Mouse (Mus musculus) granulocyte monocyte progenitor cell, adult 5-6 weeks (primary cell): ENCODE measurements around the gene Hoxa10. TPM values are rescaled to one million over a fixed set of nuclear protein-coding genes. Genes with fewer than 3 reads are reported as not detected.

ENCODE experiments used
- ATAC-seq: replicated peaks from 2 replicates; pipeline ENCODE4 v1.8.0; 2016; ENCODE audit warnings: mild to moderate bottlenecking, moderate TSS enrichment, inconsistent platforms; ENCODE audit not compliant: poor library complexity, severe bottlenecking
- total RNA-seq, 2 experiments: library from RNA; stranded (forward) in 1 of 2; stranded (reverse) in 1 of 2; fragments of 200-712, 200-1000 nt in 1 of 2; fragments of >200 nt in 1 of 2; fragmentation: Nextera tagmentation in 1 of 2; gene quantifications; 2 replicates each; pipeline ENCODE4 v1.2.3; 2014 to 2017

Hoxa10 gene
- total RNA-seq, 2 experiments from 2014 or later = 0.57 TPM; not detected in 1

- no peak for ATAC-seq
Observed at GRCm38 (mm10) chr6:52247766-52248637, 7.3 kb upstream of the Hoxa10 start.

GRCm38 (mm10) chr6:52246916-52247315 lies 6.3 kb upstream of the Hoxa10 start:
- ATAC-seq = no peak

- peak; percentile 76 for ATAC-seq
Observed at GRCm38 (mm10) chr6:52246403-52246803, 5.7 kb upstream of the Hoxa10 start.

GRCm38 (mm10) chr6:52245757-52246142 lies 5.1 kb upstream of the Hoxa10 start, which contains the start of gene Hoxa11:
Hoxa11 (minus strand) TSS chr6:52245810.
- ATAC-seq = peak; percentile 15; the same call in 1 of the 2 replicates

DNA sequence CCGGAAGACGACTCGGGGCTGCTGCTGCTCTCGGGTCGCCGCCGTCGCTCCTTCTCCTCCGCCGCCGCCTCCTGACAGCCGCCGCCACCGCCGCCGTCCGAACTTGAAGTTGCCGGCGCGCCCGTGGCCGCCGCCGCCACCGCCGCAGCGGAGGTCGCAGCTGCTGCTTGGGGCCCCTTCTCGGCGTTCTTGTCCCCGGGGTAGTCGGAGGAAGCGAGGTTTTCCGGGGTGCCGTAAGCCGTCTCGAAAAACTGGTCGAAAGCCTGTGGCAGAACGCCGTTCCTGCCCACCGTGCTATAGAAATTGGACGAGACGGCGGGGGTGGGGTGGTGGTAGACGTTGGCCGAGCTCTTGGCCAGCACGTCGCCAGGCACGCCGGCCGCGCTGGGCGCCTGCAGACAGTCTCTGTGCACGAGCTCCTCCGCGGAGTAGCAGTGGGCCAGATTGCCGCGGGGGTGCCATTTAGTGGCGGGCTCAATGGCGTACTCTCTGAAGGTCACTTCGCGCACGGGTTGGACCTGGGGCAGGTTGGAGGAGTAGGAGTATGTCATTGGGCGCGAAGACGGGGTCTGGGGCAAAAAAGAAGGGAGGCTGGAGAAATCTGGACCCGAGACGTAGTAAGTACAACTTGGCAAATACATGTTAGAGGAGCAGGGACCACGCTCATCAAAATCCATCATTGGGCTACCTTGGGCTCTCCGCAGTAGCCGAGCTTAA lies 4.5 kb upstream of the Hoxa10 start:
- ATAC-seq = 0 out of 2 replicates have a peak, but pooled peaks have one; percentile 10

DNA sequence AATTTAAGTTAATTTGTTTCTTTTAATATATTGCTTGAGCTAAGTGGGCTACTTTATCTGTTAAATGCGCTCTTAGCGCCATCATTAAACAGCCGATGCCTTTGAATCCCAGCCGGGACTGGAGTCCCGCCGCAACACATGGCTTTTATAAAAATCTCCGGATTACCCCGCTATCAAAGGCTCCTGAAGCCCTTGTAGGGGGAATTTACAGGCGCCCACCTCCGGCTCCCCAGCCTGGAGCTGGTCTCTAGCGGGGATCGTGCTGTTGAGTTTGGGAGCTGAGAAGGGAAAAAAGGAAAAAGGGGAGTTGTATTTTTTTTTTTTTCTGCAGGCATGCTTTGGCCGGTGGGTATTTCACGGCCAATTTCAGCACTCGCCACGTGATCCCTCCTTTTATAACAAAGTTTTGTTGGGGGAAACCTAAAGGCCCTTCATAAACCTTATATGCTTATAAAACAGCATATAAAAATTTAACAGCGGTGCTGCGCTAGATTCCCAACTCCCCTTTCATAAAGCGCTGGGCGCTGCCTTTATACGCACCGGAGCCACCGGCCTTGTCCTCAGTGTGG lies 3.9 kb upstream of the Hoxa10 start:
- no peak for ATAC-seq

DNA sequence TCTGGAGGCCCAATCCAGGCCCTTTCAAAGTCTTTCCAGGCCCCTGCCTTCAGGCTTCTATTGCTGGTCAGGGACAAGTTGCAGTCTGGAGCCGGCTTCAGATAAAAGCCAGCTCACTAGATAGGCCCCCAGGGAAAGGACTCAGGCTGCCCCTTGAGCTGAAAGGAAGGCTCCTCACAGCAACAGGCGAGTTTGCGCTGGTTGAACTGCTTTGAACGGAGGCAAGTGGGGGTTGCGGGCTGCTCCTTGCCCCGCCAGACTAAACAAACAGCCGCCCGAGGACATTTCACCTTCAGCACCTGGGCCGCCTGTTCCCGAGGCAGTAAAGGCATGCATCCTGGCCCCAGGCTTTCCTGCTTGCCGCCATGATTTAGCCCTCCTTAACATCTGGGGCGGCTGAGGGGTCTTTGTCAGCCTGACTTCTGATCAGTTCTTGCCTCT lies 3.0 kb upstream of the Hoxa10 start:
- no peak for ATAC-seq

- ATAC-seq = no peak
Observed at GRCm38 (mm10) chr6:52242801-52243332, 2.2 kb upstream of the Hoxa10 start.

DNA sequence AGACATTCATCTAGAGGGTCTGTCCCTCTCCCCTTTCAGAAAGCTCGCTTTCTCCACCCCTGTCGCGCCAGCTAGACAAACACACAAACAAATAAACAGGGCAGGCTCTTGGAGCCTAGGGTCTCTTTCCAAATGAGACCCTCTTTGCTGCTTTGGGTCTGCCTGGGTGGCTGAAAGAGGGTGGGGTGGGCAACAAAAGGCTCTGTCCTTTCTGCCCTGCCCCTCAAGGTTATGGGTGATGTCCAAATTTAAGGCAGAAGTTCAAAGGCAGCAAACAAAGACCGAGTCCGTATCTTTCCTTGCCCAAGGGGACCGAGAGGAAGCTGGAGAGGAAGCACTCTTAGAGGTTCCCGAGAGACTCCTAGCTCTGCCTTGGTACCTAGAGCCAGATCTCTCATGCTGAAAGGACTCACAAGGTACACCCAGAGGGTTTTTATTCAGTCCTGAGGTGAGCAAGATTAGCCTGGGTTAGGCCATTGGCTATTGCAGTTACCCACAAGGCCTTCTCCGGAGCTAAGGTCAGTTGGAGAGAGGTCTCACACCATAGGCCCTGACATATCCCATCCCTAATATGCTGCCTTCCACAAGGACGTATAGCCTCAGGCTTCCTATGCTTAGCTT lies 457 bp upstream of the Hoxa10 start:
- ATAC-seq = no peak

DNA sequence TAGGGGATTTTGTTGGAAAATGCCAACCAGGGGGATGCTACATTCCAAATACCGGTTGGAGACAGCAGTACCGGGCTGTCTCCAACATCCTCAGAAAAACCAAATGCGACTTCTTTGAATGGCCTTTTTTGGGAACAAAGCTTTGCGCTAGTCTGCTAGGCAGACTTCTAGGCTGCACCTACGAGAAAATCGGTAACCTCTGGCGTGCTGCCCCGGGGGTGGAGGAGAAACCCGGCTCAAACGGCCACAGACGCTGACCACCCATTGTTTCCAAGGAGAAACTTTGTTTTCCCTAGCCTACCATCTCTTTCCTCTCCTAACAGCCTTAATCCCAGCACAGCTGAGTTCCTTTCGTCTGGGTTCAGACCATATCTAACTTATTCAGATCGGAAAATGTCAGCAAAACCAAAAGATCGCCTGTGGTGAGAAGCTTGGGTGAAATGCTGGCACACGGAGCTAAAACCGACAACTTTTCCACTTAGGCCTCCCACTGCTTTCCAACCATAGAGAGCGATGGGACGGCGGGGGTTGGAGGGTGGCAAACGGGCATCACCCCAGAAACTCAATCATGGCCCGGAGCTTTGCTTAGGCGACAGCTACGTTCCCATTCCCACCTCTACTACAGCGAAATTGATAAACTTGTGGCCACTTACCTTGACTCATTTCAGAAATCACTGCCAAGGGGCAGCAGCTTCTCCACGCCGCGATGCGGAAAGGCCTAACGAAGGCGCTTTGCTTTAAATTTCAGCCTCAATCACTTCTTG lies 847 bp downstream of the Hoxa10 start:
- ATAC-seq = no peak

- no peak for ATAC-seq
Observed at GRCm38 (mm10) chr6:52238976-52239375, 1.7 kb downstream of the Hoxa10 start.

DNA sequence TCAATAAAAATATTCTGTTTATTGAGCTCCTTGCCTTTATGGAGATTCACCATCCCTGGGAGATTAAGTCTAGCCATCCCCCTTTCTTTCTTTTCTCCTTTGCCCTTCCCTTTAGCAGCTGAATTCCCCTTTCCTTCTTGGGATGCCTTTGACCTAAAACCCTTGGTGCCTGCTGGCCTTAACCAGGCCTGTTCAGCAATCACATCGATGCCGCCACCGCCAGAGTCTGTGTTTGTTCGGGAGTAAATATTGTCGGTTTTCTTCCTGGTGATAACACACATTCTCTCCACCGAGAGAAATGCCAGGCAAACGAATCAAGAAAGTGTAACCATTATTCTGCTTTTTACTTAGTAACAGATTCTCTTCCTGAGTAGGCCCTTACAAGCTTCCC lies 2.5 kb downstream of the Hoxa10 start:
- ATAC-seq = no peak

- no peak for ATAC-seq
Observed at GRCm38 (mm10) chr6:52237346-52238154, 3.1 kb downstream of the Hoxa10 start.

GRCm38 (mm10) chr6:52236806-52237205 lies 3.8 kb downstream of the Hoxa10 start:
- no peak for ATAC-seq

GRCm38 (mm10) chr6:52235866-52236265 lies 4.8 kb downstream of the Hoxa10 start:
- no peak for ATAC-seq

DNA sequence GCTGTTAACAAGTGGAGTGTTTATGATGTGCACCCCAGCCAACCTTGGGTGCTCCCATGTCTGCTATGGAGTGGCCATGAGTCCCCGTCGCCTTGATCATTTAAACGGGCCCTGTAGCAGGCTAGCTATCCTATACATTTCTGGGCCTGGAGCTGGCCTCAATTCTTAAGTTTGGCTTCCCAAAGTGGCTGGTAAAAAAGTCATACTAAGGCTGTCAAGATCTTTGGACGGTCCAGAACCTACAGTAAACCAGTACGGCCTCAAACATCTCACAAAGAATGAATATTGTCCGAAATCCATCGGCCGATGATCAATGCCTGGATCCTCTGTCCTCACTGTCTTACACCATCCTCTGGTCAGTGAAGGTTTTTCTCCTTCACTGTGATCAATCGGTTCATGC lies 5.4 kb downstream of the Hoxa10 start:
- ATAC-seq = no peak

- ATAC-seq = 0 out of 2 replicates have a peak, but pooled peaks have one; percentile 2
Observed at GRCm38 (mm10) chr6:52234428-52235140, 6.1 kb downstream of the Hoxa10 start.
